Mouse (Mus musculus) cerebellum, adult (tissue): ENCODE results near the gene Aoc1.

Source experiments
- ATAC-seq: cut with Nextera tagmentation; 2 replicates; pipeline ENCODE4 v1.9.2; 2017; ENCODE audit warnings: mild to moderate bottlenecking, moderate library complexity, mixed read lengths; ENCODE audit not compliant: insufficient number of reproducible peaks, low FRiP score, low TSS enrichment

The Aoc1 gene

DNA sequence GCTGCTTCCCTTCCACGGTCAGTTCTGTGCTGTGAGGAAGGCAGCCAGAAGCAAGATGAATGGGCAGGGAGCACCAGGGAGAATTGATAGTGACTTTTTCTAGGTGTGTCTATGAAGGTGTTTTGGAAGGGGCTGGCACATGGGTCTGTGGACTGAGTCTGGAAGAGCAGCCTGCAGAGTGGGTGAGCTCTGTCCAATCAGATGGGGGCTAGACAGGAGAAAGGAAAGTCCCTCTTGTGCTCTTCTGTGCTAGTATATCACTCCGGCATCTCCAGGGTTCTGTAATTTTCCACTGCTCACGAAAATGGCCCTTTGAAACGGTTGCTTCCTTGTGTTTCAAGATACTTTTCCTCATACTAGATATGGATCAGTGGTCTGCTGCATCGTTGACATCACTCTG lies at the start of gene Aoc1:
Gene Aoc1, plus strand, starts transcription at position 301 of the 400 bp plus-strand sequence.
- ATAC-seq = no peak

DNA sequence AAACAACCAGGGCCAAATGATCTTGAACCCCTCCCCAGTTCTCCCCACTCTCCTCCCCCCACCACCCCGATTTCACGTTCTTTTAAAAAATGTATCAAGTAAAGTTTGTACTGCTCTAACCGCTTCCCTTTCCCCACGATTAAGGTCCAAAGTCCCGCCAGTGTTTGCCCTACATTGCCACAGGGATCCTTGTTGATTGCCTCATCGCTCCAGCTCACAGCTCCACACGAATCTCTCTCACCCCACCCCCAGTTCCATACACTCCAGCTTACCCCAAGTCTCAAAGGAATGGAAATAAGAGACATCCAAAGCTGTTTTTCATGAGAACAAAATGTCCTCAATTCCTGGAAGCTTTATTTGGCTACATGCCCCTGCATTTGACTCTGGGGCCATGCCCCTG lies 47.7 kb upstream of the Aoc1 start:
- ATAC-seq = no peak

DNA sequence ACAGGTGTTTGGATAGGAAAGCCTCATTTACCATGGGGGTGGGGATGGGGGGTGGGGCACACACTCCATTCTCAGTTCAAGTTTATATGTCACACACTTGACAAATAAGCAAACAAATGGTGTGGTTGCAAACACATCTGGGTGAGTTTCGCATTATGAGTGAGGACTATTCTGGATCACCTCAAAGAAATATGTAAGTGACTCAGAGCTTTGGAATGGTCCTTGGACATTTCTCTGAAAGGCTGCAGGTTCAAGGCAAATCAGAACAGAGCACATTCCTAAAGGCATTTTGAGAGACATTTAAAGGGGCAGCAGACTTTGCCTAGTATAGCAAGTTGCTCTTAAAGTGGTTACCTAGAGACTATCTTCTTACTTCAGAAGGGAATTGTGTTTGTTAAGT lies 43.7 kb upstream of the Aoc1 start:
- ATAC-seq = no peak

DNA sequence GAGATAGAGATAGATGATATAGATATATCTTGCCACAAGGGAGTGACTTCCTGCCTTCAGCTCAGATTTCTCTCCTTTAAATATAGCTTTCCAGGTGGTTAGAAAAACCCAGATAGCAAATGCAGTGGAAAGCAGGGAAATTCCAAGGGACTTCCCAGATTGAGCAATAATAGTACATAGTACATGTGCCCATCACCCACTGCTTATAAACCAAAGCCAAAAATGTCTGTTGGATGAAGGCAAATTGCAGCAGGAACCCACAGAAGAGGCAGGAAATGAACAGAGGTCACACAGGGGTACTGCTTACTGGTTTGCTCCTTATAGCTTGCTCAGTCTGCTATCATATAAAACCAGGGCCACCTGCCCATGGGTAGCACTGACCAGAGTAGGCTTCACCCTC lies 43.0 kb upstream of the Aoc1 start:
- ATAC-seq = no peak

DNA sequence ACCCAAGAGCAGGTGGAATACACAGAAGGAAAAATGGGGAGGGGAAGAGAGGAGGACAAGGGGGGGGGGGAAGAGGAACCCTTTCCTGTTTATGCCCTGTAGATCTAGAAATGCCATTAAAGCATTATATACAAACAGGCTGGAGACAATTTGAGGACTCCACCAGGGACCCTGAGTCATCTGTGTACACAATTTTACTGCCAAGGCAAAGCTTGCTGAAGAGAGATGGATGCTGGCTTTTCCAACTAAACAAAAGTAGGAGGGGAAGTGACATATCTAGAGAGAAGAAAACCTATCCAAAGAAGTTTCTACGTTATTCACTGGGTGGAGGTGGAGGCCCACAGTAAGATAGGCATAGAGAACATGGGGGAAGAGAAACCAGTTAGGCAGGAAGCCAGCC lies 42.5 kb upstream of the Aoc1 start:
- no peak for ATAC-seq

DNA sequence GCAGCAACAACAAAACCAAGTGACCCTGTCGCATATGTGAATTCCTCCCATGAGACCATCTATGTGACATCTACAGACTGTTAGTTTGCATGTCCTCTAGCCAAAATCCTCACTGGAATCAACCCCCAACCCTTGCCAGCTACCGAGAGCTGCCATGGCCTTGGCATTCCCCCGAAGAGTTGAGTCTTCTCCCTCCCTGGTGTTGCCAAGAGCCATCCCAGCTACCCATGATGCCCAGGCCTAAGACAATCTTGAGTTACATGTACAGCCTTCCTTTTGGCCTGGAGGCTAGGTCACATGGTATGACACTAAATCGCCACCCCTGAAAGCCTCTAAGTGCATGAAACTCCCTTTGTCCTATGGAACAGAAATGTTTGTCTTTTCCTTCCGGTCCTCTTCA lies 41.6 kb upstream of the Aoc1 start:
- no peak for ATAC-seq

DNA sequence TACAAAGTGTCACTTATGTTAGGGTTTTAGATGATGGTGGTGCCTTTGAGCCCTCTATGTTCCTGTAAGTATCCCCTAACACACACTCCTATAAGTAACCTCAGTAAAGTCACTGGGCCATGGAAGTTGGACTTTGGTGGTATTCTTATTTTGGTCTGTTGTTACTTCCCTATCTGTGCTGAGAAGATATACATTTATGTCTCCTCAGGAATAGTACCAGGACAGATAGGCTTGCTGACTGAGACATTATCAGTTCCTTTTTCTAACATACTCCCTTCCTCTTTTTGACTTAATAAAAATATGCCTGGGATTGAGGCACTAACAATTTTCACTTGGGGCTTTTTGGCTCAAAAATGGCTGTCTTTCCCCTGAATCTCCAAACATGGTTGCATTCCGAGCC lies 40.3 kb upstream of the Aoc1 start:
- ATAC-seq = no peak

DNA sequence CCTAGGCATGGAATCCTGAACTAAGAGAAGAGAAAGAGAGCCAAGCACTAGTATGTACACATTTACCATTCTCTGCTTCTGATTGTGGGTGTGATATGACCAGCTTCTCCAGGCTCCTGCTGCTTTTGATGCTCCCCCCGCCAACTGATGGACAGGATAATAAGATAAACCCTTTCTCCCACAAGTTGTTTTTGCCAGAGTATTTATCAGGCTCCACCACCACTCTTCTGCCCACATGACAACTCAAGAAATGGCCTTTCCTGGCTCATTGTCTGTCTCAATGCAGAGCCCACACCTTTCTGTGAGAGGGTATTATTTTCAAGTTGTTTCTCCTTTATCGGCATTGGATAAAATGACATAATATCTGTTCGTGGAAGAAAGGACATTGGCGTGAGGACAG lies 39.2 kb upstream of the Aoc1 start:
- ATAC-seq = no peak

DNA sequence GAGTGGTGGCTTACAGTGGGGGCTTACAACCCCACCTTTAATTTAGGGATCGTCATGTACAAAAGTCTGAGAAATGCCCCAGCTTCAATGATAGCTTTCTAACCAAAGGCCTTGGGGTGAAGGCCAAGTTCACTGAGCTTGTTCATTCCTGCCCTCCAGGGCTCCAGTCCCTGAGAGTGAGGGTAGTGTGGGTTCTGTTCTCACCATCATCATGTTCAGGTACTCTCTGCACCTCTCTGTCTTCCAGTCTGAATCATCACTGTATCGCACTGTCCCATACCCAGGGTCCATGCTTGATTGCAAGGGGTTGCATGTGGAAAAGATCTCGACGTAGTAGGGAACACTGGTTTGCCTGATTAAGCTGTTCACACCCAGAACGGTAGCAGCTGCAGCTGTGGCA lies 37.5 kb upstream of the Aoc1 start:
- no peak for ATAC-seq

DNA sequence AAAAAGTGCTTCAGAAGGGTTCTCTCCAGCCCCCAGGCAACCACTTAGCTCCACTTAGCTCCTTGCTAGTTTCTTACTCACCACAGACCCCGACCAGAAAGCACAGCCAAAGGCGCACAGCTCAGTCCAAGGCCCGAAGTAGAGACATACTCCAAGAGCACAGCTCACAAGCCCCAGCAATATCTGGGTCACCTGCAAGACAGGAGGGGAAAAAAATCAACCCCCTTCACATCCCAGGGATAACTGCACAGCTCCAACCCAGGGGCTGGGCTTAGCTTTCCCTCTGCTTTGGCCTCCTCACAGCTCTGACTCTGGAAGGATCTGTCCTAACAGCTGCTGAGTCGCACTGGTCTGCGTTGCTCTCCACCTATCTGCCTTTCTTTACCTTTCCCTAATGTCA lies 36.5 kb upstream of the Aoc1 start:
- ATAC-seq = no peak

DNA sequence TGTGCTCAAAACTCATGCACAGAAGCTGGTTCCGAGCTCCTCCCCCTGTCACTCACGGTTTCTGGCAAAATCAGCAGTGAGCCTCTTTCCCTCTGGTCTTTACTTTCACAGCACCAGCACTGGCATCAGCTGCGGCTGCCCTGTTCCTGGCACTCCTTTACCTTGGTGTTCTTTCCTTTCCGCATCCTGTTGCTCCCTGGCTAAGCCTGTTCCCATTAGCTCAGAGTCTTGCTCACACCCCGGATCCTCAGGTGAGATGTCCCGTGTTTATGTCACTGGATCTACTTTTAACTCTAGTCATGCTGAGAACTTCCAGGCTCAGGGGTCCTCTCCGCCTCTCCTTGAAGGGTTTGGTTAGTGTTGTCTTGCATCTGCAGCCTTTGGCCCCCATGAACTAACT lies 35.2 kb upstream of the Aoc1 start:
- ATAC-seq = no peak

DNA sequence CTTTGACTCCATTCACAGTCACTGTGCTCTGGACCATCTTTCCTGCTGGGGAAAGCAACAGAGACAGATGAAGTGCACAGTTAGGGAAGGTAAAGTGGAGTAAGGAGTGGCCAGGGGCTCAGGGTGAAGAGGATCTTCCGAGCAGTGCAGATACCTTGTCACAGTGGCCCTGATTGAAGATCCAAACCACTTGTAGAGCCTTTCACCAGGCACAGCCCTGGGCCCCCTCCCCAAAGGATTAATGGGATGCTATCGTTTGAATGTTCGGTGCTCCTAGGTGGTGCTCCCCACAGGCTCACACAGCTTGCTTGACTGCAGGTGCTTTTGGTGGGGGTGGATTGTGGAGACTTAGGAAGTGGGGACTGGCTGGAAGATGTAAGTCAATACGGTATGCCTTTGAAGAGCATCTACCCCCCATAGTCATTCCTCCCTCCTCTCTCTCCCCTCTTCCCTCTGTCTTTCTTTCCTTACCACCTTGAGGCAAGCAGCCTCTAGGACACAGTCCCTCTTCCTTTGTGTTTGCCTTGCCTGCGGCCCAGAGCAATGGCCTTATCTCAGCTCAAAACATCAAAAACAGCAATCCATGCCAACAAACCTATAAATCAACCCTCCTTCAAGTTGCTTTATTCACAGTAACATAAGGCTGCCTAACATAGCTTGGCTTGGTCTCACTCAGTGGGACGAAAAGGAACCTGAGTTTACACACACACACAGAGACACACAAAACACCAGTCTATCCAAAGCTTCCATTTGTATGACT lies 34.2 kb upstream of the Aoc1 start:
- no peak for ATAC-seq

DNA sequence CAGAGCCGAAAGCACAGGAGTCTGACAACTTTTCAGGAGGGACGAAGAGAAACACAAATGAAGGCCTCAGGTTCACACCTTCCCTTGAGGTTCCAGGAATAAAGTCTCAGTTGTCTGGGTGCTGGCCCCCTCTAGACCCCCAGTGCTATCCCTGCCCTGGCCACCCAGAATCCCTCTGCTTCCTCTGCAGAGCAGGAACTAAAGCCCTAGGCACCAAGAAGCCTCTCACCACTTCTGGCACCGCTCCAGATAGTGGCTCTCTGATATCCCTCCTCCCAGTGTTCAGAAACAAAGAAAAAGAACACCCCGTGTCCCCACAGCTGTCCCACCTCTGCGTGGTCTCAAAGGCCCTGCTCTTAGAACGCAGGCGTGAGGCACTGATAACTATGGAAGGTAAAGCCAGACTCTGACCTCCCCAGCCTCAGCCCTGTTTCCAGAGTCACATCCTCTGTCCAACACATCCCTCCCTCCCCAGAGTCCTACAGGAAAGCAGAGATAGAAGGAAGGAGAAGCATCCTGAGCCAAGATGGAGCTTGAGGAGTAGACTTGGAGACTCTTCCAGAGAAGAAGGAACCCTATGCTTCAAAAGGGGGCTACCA lies 32.2 kb upstream of the Aoc1 start, which contains the start of gene Tmem176a:
Gene Tmem176a, plus strand, starts transcription at position 549 of the 599 bp plus-strand sequence.
- ATAC-seq = no peak

DNA sequence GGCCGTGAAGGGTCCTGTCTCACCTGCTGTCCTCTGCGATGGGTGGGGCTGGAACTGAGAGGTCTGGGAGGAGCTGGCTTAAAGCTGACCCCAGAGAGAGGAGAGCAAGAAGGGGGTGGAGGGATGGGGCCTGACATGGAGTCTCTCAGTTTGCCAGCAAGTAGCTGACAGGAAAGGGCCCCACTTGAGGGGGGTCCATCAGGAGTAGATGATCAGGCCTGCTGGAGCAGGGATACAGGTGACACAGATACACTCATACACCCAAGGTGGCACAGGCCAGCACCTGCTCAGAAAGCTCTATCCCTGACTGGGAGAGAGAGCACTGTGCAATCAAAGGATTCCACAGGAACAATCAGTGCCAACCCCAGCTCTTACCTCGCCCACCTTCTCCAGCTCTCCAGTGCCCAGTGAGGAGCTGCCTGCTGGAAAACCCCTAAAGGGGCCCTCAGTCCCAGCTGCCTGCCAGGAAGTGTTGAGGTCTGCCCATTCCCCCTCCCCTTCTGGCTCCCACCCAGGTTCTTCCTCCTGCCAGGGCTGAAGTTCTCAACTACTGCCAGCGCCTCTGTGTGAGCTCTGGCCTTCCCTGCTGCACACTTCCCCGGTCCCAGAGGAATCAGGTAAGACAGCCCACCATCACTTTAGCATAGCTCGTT lies 31.6 kb upstream of the Aoc1 start, which contains the start of gene Tmem176b:
Gene Tmem176b, minus strand, starts transcription at position 524 of the 653 bp plus-strand sequence.
- no peak for ATAC-seq

DNA sequence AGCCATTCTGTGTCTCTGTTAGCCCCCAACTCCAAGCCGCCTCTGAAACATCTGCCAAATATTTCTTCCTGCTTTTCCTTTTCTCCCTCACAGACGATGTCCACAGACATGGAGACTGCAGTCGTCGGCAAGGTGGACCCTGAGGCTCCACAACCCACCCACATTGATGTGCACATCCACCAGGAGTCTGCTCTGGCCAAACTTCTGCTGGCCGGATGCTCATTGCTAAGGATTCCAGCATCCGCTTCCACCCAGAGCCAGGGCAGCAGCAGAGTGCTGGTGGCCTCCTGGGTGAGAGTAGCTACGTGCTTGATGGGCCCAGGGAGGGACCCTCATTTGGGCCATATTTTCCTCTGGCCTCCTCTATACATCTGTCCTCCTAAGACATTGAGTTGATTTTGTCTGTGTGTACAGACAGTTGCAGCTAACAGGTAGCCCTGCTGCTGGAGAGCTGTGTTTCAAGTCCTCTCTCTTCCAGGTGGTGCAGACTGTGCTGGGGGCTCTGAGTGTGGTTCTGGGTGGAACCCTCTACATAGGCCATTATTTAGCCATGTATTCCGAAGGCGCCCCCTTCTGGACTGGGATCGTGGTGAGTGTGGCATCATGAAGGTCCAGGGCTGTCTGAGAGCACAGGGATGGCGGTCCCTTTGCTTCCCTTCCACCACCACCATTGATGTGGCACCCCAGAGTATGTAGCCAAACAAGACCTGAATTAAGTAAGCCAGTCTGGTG lies 30.4 kb upstream of the Aoc1 start:
- ATAC-seq = no peak

DNA sequence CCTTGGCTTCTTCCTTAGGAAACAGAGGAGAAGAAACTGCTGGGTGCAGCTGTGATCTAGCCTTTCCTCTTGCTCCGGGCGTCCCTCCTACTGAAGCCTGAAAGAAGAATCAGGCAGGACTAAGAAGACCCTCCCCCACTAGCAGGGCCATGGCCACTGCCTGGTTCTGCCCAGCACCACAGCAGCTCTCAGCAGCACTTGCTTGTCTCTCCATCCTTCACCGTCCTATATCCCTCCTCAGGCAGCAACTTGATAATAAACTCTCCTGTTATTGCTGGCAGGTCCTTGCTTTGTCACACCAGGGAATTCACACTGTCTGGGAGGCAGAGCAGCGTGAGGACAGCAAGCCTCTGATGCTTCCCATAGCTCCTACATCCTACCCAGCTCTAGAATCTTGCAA lies 27.6 kb upstream of the Aoc1 start:
- ATAC-seq = no peak

DNA sequence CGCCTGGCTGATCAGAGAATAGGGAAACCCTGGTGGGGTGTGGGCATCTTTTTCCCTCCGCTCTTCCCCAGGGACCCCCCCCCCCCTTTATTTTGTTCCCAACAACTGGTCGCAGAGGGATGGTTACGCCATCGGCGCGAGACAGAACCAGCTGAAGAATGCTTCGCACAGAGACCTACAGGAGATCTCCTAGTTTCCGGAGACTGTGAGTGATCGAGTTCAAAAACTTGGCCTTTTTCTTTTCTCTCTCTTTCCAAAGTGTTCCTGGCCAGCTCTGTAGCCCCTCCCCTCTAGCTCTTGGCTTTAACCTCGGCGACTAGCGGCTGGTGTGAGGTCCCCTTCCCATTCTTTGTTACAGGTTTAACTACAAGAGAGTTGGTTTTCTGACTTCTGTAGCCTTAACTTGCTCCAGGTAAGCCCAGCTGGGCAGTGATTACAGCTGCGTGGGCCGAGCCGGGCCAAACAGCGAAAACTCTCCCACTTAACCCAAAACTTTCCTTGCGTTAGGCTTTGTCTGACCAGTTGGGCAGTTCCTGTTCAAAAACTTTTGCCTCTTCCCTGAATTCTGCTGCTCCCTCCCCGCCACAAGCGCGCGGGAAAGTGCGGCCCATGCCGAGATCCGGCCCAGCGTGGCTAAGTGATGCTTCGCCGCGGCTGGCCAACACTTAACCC lies 20.7 kb upstream of the Aoc1 start:
- no peak for ATAC-seq

DNA sequence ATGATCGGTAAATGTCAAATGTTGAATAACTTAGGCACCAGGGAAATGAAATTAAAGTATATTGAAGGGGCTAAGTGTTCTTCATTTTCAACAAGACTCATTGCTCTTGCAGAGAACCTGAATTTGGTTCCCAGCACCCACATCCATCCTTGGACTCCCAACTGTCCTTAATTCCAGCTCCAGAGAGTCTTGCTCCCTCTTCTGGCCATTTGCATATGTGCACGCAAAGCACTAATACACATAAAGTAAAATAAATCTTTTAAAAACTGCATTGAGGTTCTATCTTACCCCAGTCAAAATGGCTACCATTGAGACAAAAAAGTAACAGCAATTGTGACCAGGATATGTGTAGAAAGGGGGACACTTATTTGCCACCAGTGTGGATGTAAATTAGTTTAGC lies 18.5 kb upstream of the Aoc1 start:
- ATAC-seq = no peak

DNA sequence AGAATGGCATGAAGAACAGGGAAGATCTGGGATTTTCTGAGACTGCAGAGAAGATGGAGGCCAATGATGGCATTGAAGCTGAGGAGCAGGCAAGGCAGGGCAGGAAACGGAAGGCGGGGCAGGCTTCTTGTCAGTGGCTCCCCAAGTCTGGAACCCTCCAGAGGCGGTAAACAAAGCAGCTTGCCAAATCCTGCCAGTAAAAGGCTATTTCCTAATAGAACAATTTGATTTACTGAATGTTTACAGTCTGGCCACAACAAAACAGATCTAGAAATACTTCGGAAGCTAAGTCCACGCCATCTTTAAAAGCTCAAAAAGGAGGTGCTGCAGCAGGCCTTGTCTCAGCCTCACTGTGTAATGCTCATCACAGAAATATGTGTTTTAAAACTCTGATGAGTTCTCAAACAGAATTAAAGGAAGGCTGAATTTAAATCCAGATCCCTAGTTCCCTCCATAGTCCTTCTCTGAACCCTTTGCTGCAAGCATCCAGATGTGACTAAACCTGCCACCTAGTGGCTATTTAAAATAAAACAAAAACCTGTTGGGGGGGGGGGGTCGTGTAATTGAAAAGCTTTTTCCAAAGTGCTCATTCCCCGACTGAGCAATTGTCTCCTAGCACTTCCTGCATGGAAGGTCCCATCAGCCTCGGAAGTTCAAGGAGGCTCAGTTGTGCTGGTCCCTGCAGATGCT lies 14.9 kb upstream of the Aoc1 start:
- no peak for ATAC-seq
